Mouse (Mus musculus) embryo, embryonic 11 days (tissue): ENCODE data around the gene Nup35.

Experiments
- DNase-seq: peaks from one replicate; pipeline ENCODE4 v3.0.0-alpha.2; 2015

The Nup35 gene

GRCm38 (mm10) chr2:80638364-80639241 is 21.6 kb downstream of the Nup35 start:
- peak; percentile 93 for DNase-seq

- DNase-seq = no peak
Observed at GRCm38 (mm10) chr2:80639398-80639797, 22.4 kb downstream of the Nup35 start.

GRCm38 (mm10) chr2:80639864-80640263 is 22.8 kb downstream of the Nup35 start:
- DNase-seq = no peak

- no peak for DNase-seq
Observed at GRCm38 (mm10) chr2:80661414-80661813, 44.4 kb downstream of the Nup35 start.

- DNase-seq = no peak
Observed at GRCm38 (mm10) chr2:80662682-80663081, 45.6 kb downstream of the Nup35 start.

GRCm38 (mm10) chr2:80667396-80667964 is 50.4 kb downstream of the Nup35 start:
- DNase-seq = no peak

GRCm38 (mm10) chr2:80669868-80670666 is 53.0 kb downstream of the Nup35 start:
- DNase-seq = peak; percentile 18

- no peak for DNase-seq
Observed at GRCm38 (mm10) chr2:80678803-80679202, 61.8 kb downstream of the Nup35 start.

GRCm38 (mm10) chr2:80683727-80684239 is 66.7 kb downstream of the Nup35 start:
- DNase-seq = no peak

GRCm38 (mm10) chr2:80684396-80685071 is 67.5 kb downstream of the Nup35 start:
- DNase-seq = no peak

- DNase-seq = no peak
Observed at GRCm38 (mm10) chr2:80688261-80688660, 71.2 kb downstream of the Nup35 start.

- no peak for DNase-seq
Observed at GRCm38 (mm10) chr2:80707429-80707828, 90.4 kb downstream of the Nup35 start.
